Mouse (Mus musculus): ENCODE measurements around the gene St3gal3. TPM values are rescaled to one million over a fixed set of nuclear protein-coding genes. Genes with fewer than 3 reads are reported as not detected.
A peak's percentile ranks its signal among the peaks of the same experiment; 100 is the strongest.

St3gal3 gene
- total RNA-seq, 2 experiments from 2014 or later = 37.6 to 38.3 TPM

- no peak for DNase-seq (ENCODE audit: low spot score in 2 of 2)
Measured at GRCm38 (mm10) chr4:117986766-117987165, 147.9 kb downstream of the St3gal3 start.

- DNase-seq (ENCODE audit: low spot score in 2 of 2) = no peak
Measured at GRCm38 (mm10) chr4:117984993-117985587, 149.6 kb downstream of the St3gal3 start.

GRCm38 (mm10) chr4:117984206-117984605 lies 150.5 kb downstream of the St3gal3 start:
- no peak for DNase-seq (ENCODE audit: low spot score in 2 of 2)

- peak; percentile 57 to 62 for DNase-seq (ENCODE audit: low spot score in 2 of 2)
Measured at GRCm38 (mm10) chr4:117982706-117983105, 152.0 kb downstream of the St3gal3 start.

GRCm38 (mm10) chr4:117981518-117981917 lies 153.2 kb downstream of the St3gal3 start:
- DNase-seq (ENCODE audit: low spot score in 2 of 2) = no peak

- DNase-seq (ENCODE audit: low spot score in 2 of 2) = no peak
Measured at GRCm38 (mm10) chr4:117980161-117980560, 154.6 kb downstream of the St3gal3 start.

- no peak for DNase-seq (ENCODE audit: low spot score in 2 of 2)
Measured at GRCm38 (mm10) chr4:117979181-117979580, 155.5 kb downstream of the St3gal3 start.

- DNase-seq (ENCODE audit: low spot score in 2 of 2) = no peak
Measured at GRCm38 (mm10) chr4:117978282-117978681, 156.4 kb downstream of the St3gal3 start.

- DNase-seq (ENCODE audit: low spot score in 2 of 2) = no peak
Measured at GRCm38 (mm10) chr4:117977841-117978240, 156.9 kb downstream of the St3gal3 start.

GRCm38 (mm10) chr4:117977371-117977770 lies 157.3 kb downstream of the St3gal3 start:
- no peak for DNase-seq (ENCODE audit: low spot score in 2 of 2)

- DNase-seq (ENCODE audit: low spot score in 2 of 2) = no peak
Measured at GRCm38 (mm10) chr4:117975820-117976219, 158.9 kb downstream of the St3gal3 start.

GRCm38 (mm10) chr4:117974719-117975118 lies 160.0 kb downstream of the St3gal3 start:
- no peak for DNase-seq (ENCODE audit: low spot score in 2 of 2)

- DNase-seq (ENCODE audit: low spot score in 2 of 2) = no peak
Measured at GRCm38 (mm10) chr4:117972999-117973398, 161.7 kb downstream of the St3gal3 start.

GRCm38 (mm10) chr4:117964346-117965025 lies 170.2 kb downstream of the St3gal3 start:
- no peak for DNase-seq (ENCODE audit: low spot score in 2 of 2)

- no peak for DNase-seq (ENCODE audit: low spot score in 2 of 2)
Measured at GRCm38 (mm10) chr4:117957492-117957891, 177.2 kb downstream of the St3gal3 start.

GRCm38 (mm10) chr4:117947493-117947892 lies 187.2 kb downstream of the St3gal3 start:
- DNase-seq (ENCODE audit: low spot score in 2 of 2) = no peak

GRCm38 (mm10) chr4:117946639-117947305 lies 187.9 kb downstream of the St3gal3 start:
- DNase-seq (ENCODE audit: low spot score in 2 of 2) = peak in 1 of 2 experiments; percentile 8

GRCm38 (mm10) chr4:117943317-117943716 lies 191.4 kb downstream of the St3gal3 start:
- no peak for DNase-seq (ENCODE audit: low spot score in 2 of 2)

- no peak for DNase-seq (ENCODE audit: low spot score in 2 of 2)
Measured at GRCm38 (mm10) chr4:117936964-117937363, 197.8 kb downstream of the St3gal3 start.

- DNase-seq (ENCODE audit: low spot score in 2 of 2) = no peak
Measured at GRCm38 (mm10) chr4:117934081-117934480, 200.6 kb downstream of the St3gal3 start.

- no peak for DNase-seq (ENCODE audit: low spot score in 2 of 2)
Measured at GRCm38 (mm10) chr4:117933248-117933647, 201.5 kb downstream of the St3gal3 start.

GRCm38 (mm10) chr4:117929391-117929881 lies 205.3 kb downstream of the St3gal3 start, which contains the start of gene Artn:
Gene Artn (minus strand): TSS chr4:117929763.
- DNase-seq (ENCODE audit: low spot score in 2 of 2) = peak; percentile 24 to 30

Data from layer of hippocampus, postnatal 10 days (tissue).